Mouse (Mus musculus) spleen, adult 2 months (tissue): ENCODE measurements around the gene Gpcpd1.

Source experiments
- CTCF ChIP-seq: fragments of 200-500 bp; IDR thresholded peaks from 2 replicates; pipeline ENCODE4 v1.5.1; 2011; ENCODE audit warnings: mild to moderate bottlenecking, inconsistent platforms; ENCODE audit not compliant: insufficient read depth, insufficient read length, insufficient replicate concordance; ENCODE audit errors: extremely low read depth
- POLR2A ChIP-seq: fragments of 200-500 bp; IDR thresholded peaks from 2 replicates; pipeline ENCODE4 v1.6.1; 2011; ENCODE audit warnings: low read depth, low read length, inconsistent platforms

- no peak for TF ChIP-seq CTCF
- no peak for TF ChIP-seq POLR2A
Observed at GRCm38 (mm10) chr2:132515076-132515475, 72.5 kb downstream of the Gpcpd1 start.
